11 mouse cellular contexts compared by ENCODE assay signal in genomic region chr4:83050151-83050796, GRCm38 (mm10). TPM values are rescaled to one million over a fixed set of nuclear protein-coding genes. Genes with fewer than 3 reads are reported as not detected.
DNase-seq lines count a peak whose midpoint lies in the region; ATAC-seq and TF ChIP-seq lines count a peak whose summit lies in the region.
"Had no signal": no experiment of that assay in that cellular context is flagged by ENCODE, and none has a peak within 500 bp of the region (broad histone marks: within the 10 kb centered on the region; RNA-seq: fewer than 3 reads in every experiment).

No protein-coding gene starts in this region.

- peak overlapping the region; percentile 53 for H3K4me2 ChIP-seq in kidney, postnatal 0 days (ENCODE audit: low read length)
- H3K4me2 ChIP-seq in hindbrain, embryonic 15.5 days = peak overlapping the region; percentile 58
- peak overlapping the region; percentile 58; the same call in 1 of the 2 replicates for H3K4me2 ChIP-seq in neural tube, embryonic 12.5 days (replicated peaks)

- no peak overlapping the region for H3K9ac ChIP-seq in kidney, postnatal 0 days (ENCODE audit: low read depth, low read length)
- no peak overlapping the region for H3K9ac ChIP-seq in hindbrain, embryonic 15.5 days
- no peak overlapping the region for H3K9ac ChIP-seq in neural tube, embryonic 12.5 days

- peak overlapping the region; percentile 47 for H3K4me3 ChIP-seq in kidney, postnatal 0 days (replicated peaks; ENCODE audit: low read depth, low read length)
- H3K4me3 ChIP-seq in hindbrain, embryonic 15.5 days = no peak overlapping the region
- H3K4me3 ChIP-seq in neural tube, embryonic 12.5 days = peak overlapping the region; percentile 9; the same call in 1 of the 2 replicates

- ATAC-seq in kidney, postnatal 0 days (replicated peaks; ENCODE audit: low FRiP score, low read depth) = no peak
- no peak for ATAC-seq in hindbrain, embryonic 15.5 days (ENCODE audit: low FRiP score, low read depth)
- no peak for ATAC-seq in neural tube, embryonic 12.5 days (ENCODE audit: low FRiP score, low read depth)

- WGBS in kidney, postnatal 0 days = 31% methylated on average over 5 of the region's 5 CpGs
- WGBS in hindbrain, embryonic 15.5 days = 74% methylated on average over 5 of the region's 5 CpGs
- 65% methylated on average over 5 of the region's 5 CpGs for WGBS in neural tube, embryonic 12.5 days

- no peaks in the 10 kb centered on the region for H3K36me3 ChIP-seq in kidney, postnatal 0 days (ENCODE audit: insufficient read depth, low read length)
- H3K36me3 ChIP-seq in hindbrain, embryonic 15.5 days = no peaks in the 10 kb centered on the region
- H3K36me3 ChIP-seq in neural tube, embryonic 12.5 days = no peaks in the 10 kb centered on the region

- DNase-seq in embryo, embryonic 10.5 days (ENCODE audit: low spot score) = peak; percentile 50
- DNase-seq in embryo, embryonic 10 days (ENCODE audit: low spot score) = no peak
- DNase-seq in kidney, postnatal 0 days (ENCODE audit: low spot score) = peak; percentile 44
- no peak for DNase-seq in kidney, adult 11 months
- no peak for DNase-seq in adrenal gland, postnatal 25 days
- no peak for DNase-seq in gastrocnemius, postnatal 36 days
- DNase-seq: adrenal gland, postnatal 36 days; cerebellum, postnatal 25 days; gastrocnemius, adult 2 months had no signal

- no peak for TF ChIP-seq CTCF in kidney, postnatal 0 days (IDR thresholded peaks at IDR 0.05; ENCODE audit: low read depth)

- 0 out of 2 replicates have a peak overlapping the region, but pooled peaks have one; percentile 74 for H3K27ac ChIP-seq in kidney, postnatal 0 days
- H3K27ac ChIP-seq in hindbrain, embryonic 15.5 days (replicated peaks) = no peak overlapping the region
- H3K27ac ChIP-seq in neural tube, embryonic 12.5 days = no peak overlapping the region
- H3K27ac ChIP-seq: gastrocnemius, adult 2 months had no signal

- intact Hi-C loops in gastrocnemius, postnatal 36 days (cut with DNase I) = no loop called here

- H3K4me1 ChIP-seq in kidney, postnatal 0 days (replicated peaks; ENCODE audit: insufficient read depth, low read length) = 0 out of 2 replicates have a peak, but pooled peaks cover 4% of the 10 kb centered on the region
- peaks cover 16% of the 10 kb centered on the region for H3K4me1 ChIP-seq in hindbrain, embryonic 15.5 days (replicated peaks)
- H3K4me1 ChIP-seq in neural tube, embryonic 12.5 days = peaks cover 37% of the 10 kb centered on the region

- no peaks in the 10 kb centered on the region for H3K27me3 ChIP-seq in kidney, postnatal 0 days (ENCODE audit: insufficient read depth, low read length)
- H3K27me3 ChIP-seq in hindbrain, embryonic 15.5 days = no peaks in the 10 kb centered on the region
- H3K27me3 ChIP-seq in neural tube, embryonic 12.5 days (replicated peaks) = peaks cover 3% of the 10 kb centered on the region; the same call in 1 of the 2 replicates

- H3K9me3 ChIP-seq in kidney, postnatal 0 days (replicated peaks; ENCODE audit: low read length) = no peaks in the 10 kb centered on the region
- H3K9me3 ChIP-seq in hindbrain, embryonic 15.5 days = no peaks in the 10 kb centered on the region
- no peaks in the 10 kb centered on the region for H3K9me3 ChIP-seq in neural tube, embryonic 12.5 days

RNA-seq across cellular contexts. Expression of gene Frem1, which starts 1.9 kb away (rescaled TPM):
- 18.7 and 19.0 TPM in 2 replicates for polyA plus RNA-seq in kidney, postnatal 0 days (2015; fragmentation: Nextera tagmentation; extraction: Ambion mirVana)
- 1.8 and 2.9 TPM in 2 replicates for polyA plus RNA-seq in hindbrain, embryonic 15.5 days (2015; fragmentation: Nextera tagmentation; extraction: Ambion mirVana)
- 2.5 and 2.7 TPM in 2 replicates for polyA plus RNA-seq in neural tube, embryonic 12.5 days (2016; fragmentation: Nextera tagmentation; extraction: Ambion mirVana)
- 0.95 and 1.6 TPM in 2 replicates for total RNA-seq in adrenal gland, postnatal 25 days (2021)
- total RNA-seq in gastrocnemius, postnatal 36 days (2021) = 1 to 10 TPM in 1 of 2 experiments, under 1 TPM in 1; 0.86 to 1.1 TPM

Comparison
In these comparisons a context has a peak if more than half of its experiments do, and no peak if none do; other contexts are left out.
1. DNase-seq: peak in embryo, embryonic 10.5 days (single experiment) and kidney, postnatal 0 days (single experiment); none in embryo, embryonic 10 days (single experiment), kidney, adult 11 months (single experiment), adrenal gland, postnatal 25 days (single experiment) and gastrocnemius, postnatal 36 days (0 of 2).
2. Peak in every context shown above with its lines, with median percentiles within 50 percentile points of each other: H3K4me2 ChIP-seq.